Mouse (Mus musculus): ENCODE measurements around the gene Pde4b. TPM values are rescaled to one million over a fixed set of nuclear protein-coding genes. Genes with fewer than 3 reads are reported as not detected.
"Not testable (repeated sequence)": the region's sequence is repeated elsewhere in the genome, so short reads cannot be mapped to it uniquely, and the experiment has no call there.

The Pde4b gene
- polyA plus RNA-seq, 1 experiment, result 21.1 TPM

DNA sequence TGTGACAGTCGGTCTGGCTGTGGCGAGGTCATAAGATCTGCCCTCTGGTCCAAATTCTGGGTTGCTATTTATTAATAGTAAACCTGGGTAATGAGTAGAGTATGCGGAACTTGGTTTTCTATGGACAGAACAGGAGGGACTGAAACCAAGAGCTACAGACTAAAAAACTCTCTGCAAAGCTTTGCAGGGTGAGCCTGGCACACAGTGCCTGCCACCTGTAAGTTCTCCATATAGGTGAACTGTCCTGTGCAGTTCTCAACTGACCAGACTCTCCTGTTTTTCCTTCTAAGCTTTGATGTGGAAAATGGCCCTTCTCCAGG is 399.5 kb downstream of the Pde4b start:
- peaks cover 9% of the 10 kb centered on the region for H3K4me1 ChIP-seq (replicated peaks; ENCODE audit: control insufficient read depth, insufficient read depth, low read length)
- no peak overlapping the region for H3K4me3 ChIP-seq (ENCODE audit: control insufficient read depth, insufficient read depth, low read length)
- no peak overlapping the region for H3K27ac ChIP-seq (ENCODE audit: control insufficient read depth, insufficient read depth, low read length)

DNA sequence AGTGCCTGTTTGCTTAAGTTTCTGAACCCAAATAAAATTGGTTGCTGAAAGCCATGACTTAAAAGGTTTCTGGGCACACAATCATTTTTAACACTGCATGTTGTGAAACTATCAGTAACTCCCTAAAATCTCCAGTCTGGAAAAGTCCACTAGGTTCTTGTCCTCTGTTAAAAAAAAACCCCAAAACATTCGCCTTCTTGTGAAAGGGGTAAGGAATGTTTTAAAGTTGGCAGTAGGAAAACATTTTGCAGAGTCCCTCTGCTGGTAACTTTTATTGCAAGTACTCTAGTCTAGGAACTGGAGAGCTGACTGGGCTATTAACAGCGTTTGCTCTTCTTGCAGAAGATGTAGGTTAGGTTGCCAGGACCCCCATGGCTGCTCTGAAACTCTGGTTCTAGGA is 400.7 kb downstream of the Pde4b start:
- WGBS, result 87% methylated on average over 2 of the region's 2 CpGs
- Histone ChIP-seq H3K4me1 (replicated peaks; ENCODE audit: control insufficient read depth, insufficient read depth, low read length) (peaks cover 12% of the 10 kb centered on the region), H3K4me3 (ENCODE audit: control insufficient read depth, insufficient read depth, low read length) (no peak overlapping the region), H3K27me3 (ENCODE audit: control insufficient read depth, insufficient read depth, low read length) (no peaks in the 10 kb centered on the region), H3K27ac (ENCODE audit: control insufficient read depth, insufficient read depth, low read length) (no peak overlapping the region), H3K36me3 (ENCODE audit: control insufficient read depth, insufficient read depth, low read length) (no peaks in the 10 kb centered on the region)
- DNase-seq, result no peak
- TF ChIP-seq CTCF (IDR thresholded peaks at IDR 0.05; ENCODE audit: borderline replicate concordance, control insufficient read depth, extremely low read depth, insufficient read depth, low read length, poor library complexity) (no peak), POLR2A (IDR thresholded peaks at IDR 0.05; ENCODE audit: control insufficient read depth, extremely low read depth, insufficient read depth, low read length, poor library complexity) (no peak)

More for the DNA sequence above, 399.5 kb downstream of the Pde4b start:
- no peak for DNase-seq
- H3K36me3 ChIP-seq (ENCODE audit: control insufficient read depth, insufficient read depth, low read length), result no peaks in the 10 kb centered on the region
- no peaks in the 10 kb centered on the region for H3K27me3 ChIP-seq (ENCODE audit: control insufficient read depth, insufficient read depth, low read length)
- 91% methylated on average over 3 of the region's 3 CpGs for WGBS
- TF ChIP-seq CTCF (IDR thresholded peaks at IDR 0.05; ENCODE audit: borderline replicate concordance, control insufficient read depth, extremely low read depth, insufficient read depth, low read length, poor library complexity), result no peak
- no peak for TF ChIP-seq POLR2A (IDR thresholded peaks at IDR 0.05; ENCODE audit: control insufficient read depth, extremely low read depth, insufficient read depth, low read length, poor library complexity)

- H3K36me3 ChIP-seq (ENCODE audit: control insufficient read depth, insufficient read depth, low read length), result no peaks in the 10 kb centered on the region
- no peak for DNase-seq
- H3K27me3 ChIP-seq (ENCODE audit: control insufficient read depth, insufficient read depth, low read length), result no peaks in the 10 kb centered on the region
- no peak overlapping the region for H3K4me3 ChIP-seq (ENCODE audit: control insufficient read depth, insufficient read depth, low read length)
- TF ChIP-seq POLR2A (IDR thresholded peaks at IDR 0.05; ENCODE audit: control insufficient read depth, extremely low read depth, insufficient read depth, low read length, poor library complexity) (no peak), CTCF (IDR thresholded peaks at IDR 0.05; ENCODE audit: borderline replicate concordance, control insufficient read depth, extremely low read depth, insufficient read depth, low read length, poor library complexity) (no peak)
- 40% methylated on average over 11 of the region's 11 CpGs for WGBS
- no peak overlapping the region for H3K27ac ChIP-seq (ENCODE audit: control insufficient read depth, insufficient read depth, low read length)
- peaks cover 16% of the 10 kb centered on the region for H3K4me1 ChIP-seq (replicated peaks; ENCODE audit: control insufficient read depth, insufficient read depth, low read length)
Measured at GRCm38 (mm10) chr4:102491468-102492123, 404.3 kb downstream of the Pde4b start.

GRCm38 (mm10) chr4:102492911-102493310 is 405.6 kb downstream of the Pde4b start:
- TF ChIP-seq POLR2A (IDR thresholded peaks at IDR 0.05; ENCODE audit: control insufficient read depth, extremely low read depth, insufficient read depth, low read length, poor library complexity) (no peak), CTCF (IDR thresholded peaks at IDR 0.05; ENCODE audit: borderline replicate concordance, control insufficient read depth, extremely low read depth, insufficient read depth, low read length, poor library complexity) (no peak)
- no peaks in the 10 kb centered on the region for H3K27me3 ChIP-seq (ENCODE audit: control insufficient read depth, insufficient read depth, low read length)
- no peak overlapping the region for H3K4me3 ChIP-seq (ENCODE audit: control insufficient read depth, insufficient read depth, low read length)
- DNase-seq, result no peak
- H3K4me1 ChIP-seq (replicated peaks; ENCODE audit: control insufficient read depth, insufficient read depth, low read length), result peaks cover 16% of the 10 kb centered on the region
- H3K27ac ChIP-seq (ENCODE audit: control insufficient read depth, insufficient read depth, low read length), result no peak overlapping the region
- no peaks in the 10 kb centered on the region for H3K36me3 ChIP-seq (ENCODE audit: control insufficient read depth, insufficient read depth, low read length)
- WGBS, result 99% methylated on average over 5 of the region's 5 CpGs

GRCm38 (mm10) chr4:102493342-102494128 is 406.2 kb downstream of the Pde4b start:
- H3K4me3 ChIP-seq (ENCODE audit: control insufficient read depth, insufficient read depth, low read length), result no peak overlapping the region
- H3K4me1 ChIP-seq (replicated peaks; ENCODE audit: control insufficient read depth, insufficient read depth, low read length), result peaks cover 16% of the 10 kb centered on the region
- no peaks in the 10 kb centered on the region for H3K27me3 ChIP-seq (ENCODE audit: control insufficient read depth, insufficient read depth, low read length)
- 50% methylated on average over 4 of the region's 4 CpGs for WGBS
- no peak for TF ChIP-seq POLR2A (IDR thresholded peaks at IDR 0.05; ENCODE audit: control insufficient read depth, extremely low read depth, insufficient read depth, low read length, poor library complexity)
- TF ChIP-seq CTCF (IDR thresholded peaks at IDR 0.05; ENCODE audit: borderline replicate concordance, control insufficient read depth, extremely low read depth, insufficient read depth, low read length, poor library complexity), result no peak
- no peak overlapping the region for H3K27ac ChIP-seq (ENCODE audit: control insufficient read depth, insufficient read depth, low read length)
- no peak for DNase-seq
- no peaks in the 10 kb centered on the region for H3K36me3 ChIP-seq (ENCODE audit: control insufficient read depth, insufficient read depth, low read length)

- not testable (repeated sequence) for H3K36me3 ChIP-seq (ENCODE audit: control insufficient read depth, insufficient read depth, low read length); H3K4me3 ChIP-seq (ENCODE audit: control insufficient read depth, insufficient read depth, low read length); H3K27me3 ChIP-seq (ENCODE audit: control insufficient read depth, insufficient read depth, low read length); DNase-seq; H3K27ac ChIP-seq (ENCODE audit: control insufficient read depth, insufficient read depth, low read length)
- peaks cover 16% of the 10 kb centered on the region for H3K4me1 ChIP-seq (replicated peaks; ENCODE audit: control insufficient read depth, insufficient read depth, low read length)
- WGBS, result 82% methylated on average over 10 of the region's 10 CpGs
Measured at GRCm38 (mm10) chr4:102494203-102494602, 406.9 kb downstream of the Pde4b start.

Measured in thymus, adult 2 months (tissue).